Mouse (Mus musculus): ENCODE measurements around the gene Timm8a1. TPM values are rescaled to one million over a fixed set of nuclear protein-coding genes. Genes with fewer than 3 reads are reported as not detected.
"Not testable (repeated sequence)": the region's sequence is repeated elsewhere in the genome, so short reads cannot be mapped to it uniquely, and the experiment has no call there.

Timm8a1 gene
- polyA plus RNA-seq, 1 experiment from 2014 or later: 141 TPM

- Histone ChIP-seq H3K4me1 (ENCODE audit: control insufficient read depth, insufficient read depth, low read length) (no peaks in the 10 kb centered on the region), H3K4me2 (ENCODE audit: low read depth, low read length) (peak overlapping the region; percentile 13), H3K9me3 (ENCODE audit: control insufficient read depth, low read length) (no peaks in the 10 kb centered on the region), H3K4me3 (ENCODE audit: low read length) (peak overlapping the region; percentile 59), H3K27me3 (replicated peaks; ENCODE audit: control insufficient read depth, insufficient read depth, low read length) (no peaks in the 10 kb centered on the region), H3K36me3 (ENCODE audit: control insufficient read depth, insufficient read depth, low read length) (no peaks in the 10 kb centered on the region), H3K9ac (ENCODE audit: low read depth, low read length) (peak overlapping the region; percentile 71), H3K27ac (ENCODE audit: low read length) (peak overlapping the region; percentile 76; the same call in 1 of the 2 replicates)
- WGBS: 24% methylated on average over 12 of the region's 12 CpGs
- ATAC-seq: peak; percentile 53
Measured at GRCm38 (mm10) chrX:134540414-134541135, 1.1 kb downstream of the Timm8a1 start.

GRCm38 (mm10) chrX:134539795-134540194, 1.9 kb downstream of the Timm8a1 start:
- not testable (repeated sequence) for H3K27me3 ChIP-seq (replicated peaks; ENCODE audit: control insufficient read depth, insufficient read depth, low read length); H3K36me3 ChIP-seq (ENCODE audit: control insufficient read depth, insufficient read depth, low read length); ATAC-seq; H3K9me3 ChIP-seq (ENCODE audit: control insufficient read depth, low read length); H3K27ac ChIP-seq (ENCODE audit: low read length); H3K9ac ChIP-seq (ENCODE audit: low read depth, low read length); H3K4me1 ChIP-seq (ENCODE audit: control insufficient read depth, insufficient read depth, low read length)
- H3K4me3 ChIP-seq (ENCODE audit: low read length): peak overlapping the region; percentile 59; the same call in 1 of the 2 replicates
- H3K4me2 ChIP-seq (ENCODE audit: low read depth, low read length): peak overlapping the region; percentile 13; the same call in 1 of the 2 replicates
- WGBS: 85% methylated on average over 10 of the region's 10 CpGs

- H3K9me3 ChIP-seq (ENCODE audit: control insufficient read depth, low read length): no peaks in the 10 kb centered on the region
- ATAC-seq: no peak
- no peak overlapping the region for H3K27ac ChIP-seq (ENCODE audit: low read length)
- no peaks in the 10 kb centered on the region for H3K27me3 ChIP-seq (replicated peaks; ENCODE audit: control insufficient read depth, insufficient read depth, low read length)
- no peaks in the 10 kb centered on the region for H3K36me3 ChIP-seq (ENCODE audit: control insufficient read depth, insufficient read depth, low read length)
- H3K4me1 ChIP-seq (ENCODE audit: control insufficient read depth, insufficient read depth, low read length): no peaks in the 10 kb centered on the region
- no peak overlapping the region for H3K9ac ChIP-seq (ENCODE audit: low read depth, low read length)
- no peak overlapping the region for H3K4me3 ChIP-seq (ENCODE audit: low read length)
- 84% methylated on average over 2 of the region's 2 CpGs for WGBS
- no peak overlapping the region for H3K4me2 ChIP-seq (ENCODE audit: low read depth, low read length)
Measured at GRCm38 (mm10) chrX:134533346-134533745, 8.3 kb downstream of the Timm8a1 start.

- no peaks in the 10 kb centered on the region for H3K27me3 ChIP-seq (replicated peaks; ENCODE audit: control insufficient read depth, insufficient read depth, low read length)
- H3K27ac ChIP-seq (ENCODE audit: low read length): no peak overlapping the region
- no peak overlapping the region for H3K4me3 ChIP-seq (ENCODE audit: low read length)
- ATAC-seq: no peak
- WGBS: 78% methylated on average over 4 of the region's 4 CpGs
- no peaks in the 10 kb centered on the region for H3K4me1 ChIP-seq (ENCODE audit: control insufficient read depth, insufficient read depth, low read length)
- no peaks in the 10 kb centered on the region for H3K9me3 ChIP-seq (ENCODE audit: control insufficient read depth, low read length)
- H3K9ac ChIP-seq (ENCODE audit: low read depth, low read length): no peak overlapping the region
- H3K4me2 ChIP-seq (ENCODE audit: low read depth, low read length): no peak overlapping the region
- no peaks in the 10 kb centered on the region for H3K36me3 ChIP-seq (ENCODE audit: control insufficient read depth, insufficient read depth, low read length)
Measured at GRCm38 (mm10) chrX:134525260-134525659, 16.4 kb downstream of the Timm8a1 start.

GRCm38 (mm10) chrX:134523772-134524171, 17.9 kb downstream of the Timm8a1 start:
- Histone ChIP-seq H3K4me1 (ENCODE audit: control insufficient read depth, insufficient read depth, low read length) (no peaks in the 10 kb centered on the region), H3K4me2 (ENCODE audit: low read depth, low read length) (no peak overlapping the region), H3K27ac (ENCODE audit: low read length) (no peak overlapping the region), H3K4me3 (ENCODE audit: low read length) (no peak overlapping the region), H3K27me3 (replicated peaks; ENCODE audit: control insufficient read depth, insufficient read depth, low read length) (no peaks in the 10 kb centered on the region), H3K9me3 (ENCODE audit: control insufficient read depth, low read length) (no peaks in the 10 kb centered on the region), H3K9ac (ENCODE audit: low read depth, low read length) (no peak overlapping the region), H3K36me3 (ENCODE audit: control insufficient read depth, insufficient read depth, low read length) (no peaks in the 10 kb centered on the region)
- 80% methylated on average over 4 of the region's 4 CpGs for WGBS
- ATAC-seq: no peak

GRCm38 (mm10) chrX:134509473-134509872, 32.2 kb downstream of the Timm8a1 start:
- 34% methylated on average over 2 of the region's 2 CpGs for WGBS
- no peaks in the 10 kb centered on the region for H3K9me3 ChIP-seq (ENCODE audit: control insufficient read depth, low read length)
- no peaks in the 10 kb centered on the region for H3K27me3 ChIP-seq (replicated peaks; ENCODE audit: control insufficient read depth, insufficient read depth, low read length)
- H3K36me3 ChIP-seq (ENCODE audit: control insufficient read depth, insufficient read depth, low read length): no peaks in the 10 kb centered on the region
- H3K4me1 ChIP-seq (ENCODE audit: control insufficient read depth, insufficient read depth, low read length): no peaks in the 10 kb centered on the region
- no peak overlapping the region for H3K4me3 ChIP-seq (ENCODE audit: low read length)
- no peak overlapping the region for H3K27ac ChIP-seq (ENCODE audit: low read length)
- no peak overlapping the region for H3K4me2 ChIP-seq (ENCODE audit: low read depth, low read length)
- no peak for ATAC-seq
- no peak overlapping the region for H3K9ac ChIP-seq (ENCODE audit: low read depth, low read length)

GRCm38 (mm10) chrX:134507977-134508376, 33.7 kb downstream of the Timm8a1 start:
- ATAC-seq: no peak
- 73% methylated on average over 6 of the region's 6 CpGs for WGBS
- Histone ChIP-seq H3K27ac (ENCODE audit: low read length) (no peak overlapping the region), H3K9me3 (ENCODE audit: control insufficient read depth, low read length) (no peaks in the 10 kb centered on the region), H3K4me2 (ENCODE audit: low read depth, low read length) (no peak overlapping the region), H3K9ac (ENCODE audit: low read depth, low read length) (no peak overlapping the region), H3K27me3 (replicated peaks; ENCODE audit: control insufficient read depth, insufficient read depth, low read length) (no peaks in the 10 kb centered on the region), H3K4me1 (ENCODE audit: control insufficient read depth, insufficient read depth, low read length) (no peaks in the 10 kb centered on the region), H3K4me3 (ENCODE audit: low read length) (no peak overlapping the region), H3K36me3 (ENCODE audit: control insufficient read depth, insufficient read depth, low read length) (no peaks in the 10 kb centered on the region)

- Histone ChIP-seq H3K36me3 (ENCODE audit: control insufficient read depth, insufficient read depth, low read length) (no peaks in the 10 kb centered on the region), H3K4me1 (ENCODE audit: control insufficient read depth, insufficient read depth, low read length) (no peaks in the 10 kb centered on the region), H3K9me3 (ENCODE audit: control insufficient read depth, low read length) (no peaks in the 10 kb centered on the region), H3K4me2 (ENCODE audit: low read depth, low read length) (no peak overlapping the region), H3K27ac (ENCODE audit: low read length) (no peak overlapping the region), H3K9ac (ENCODE audit: low read depth, low read length) (no peak overlapping the region), H3K27me3 (replicated peaks; ENCODE audit: control insufficient read depth, insufficient read depth, low read length) (no peaks in the 10 kb centered on the region), H3K4me3 (ENCODE audit: low read length) (no peak overlapping the region)
- 82% methylated on average over 8 of the region's 8 CpGs for WGBS
- ATAC-seq: no peak
Measured at GRCm38 (mm10) chrX:134500651-134501050, 41.0 kb downstream of the Timm8a1 start.

Data from intestine, embryonic 16.5 days (tissue).